Mouse (Mus musculus) C2C12 (cell line): ENCODE data around the gene Wdr91.

Experiments
- CEBPB ChIP-seq: IDR thresholded peaks from one replicate; pipeline ENCODE4 v1.6.1; 2011; ENCODE audit warnings: low read depth, mild to moderate bottlenecking, control low read depth, moderate library complexity
- CTCF ChIP-seq: IDR thresholded peaks from one replicate; pipeline ENCODE4 v1.5.1; 2011; ENCODE audit not compliant: control insufficient read depth, insufficient read depth, insufficient read length
- FOSL1 ChIP-seq: IDR thresholded peaks from one replicate; pipeline ENCODE4 v1.8.0; 2011; ENCODE audit warnings: mild to moderate bottlenecking, low read length; ENCODE audit not compliant: poor library complexity, insufficient read depth, severe bottlenecking
- MAX ChIP-seq: IDR thresholded peaks from one replicate; pipeline ENCODE4 v1.6.1; 2011; ENCODE audit warnings: mild to moderate bottlenecking, control low read depth
- MYOD1 ChIP-seq: IDR thresholded peaks from one replicate; pipeline ENCODE4 v1.6.1; 2011; ENCODE audit warnings: low read depth; ENCODE audit not compliant: control insufficient read depth, insufficient read length
- USF1 ChIP-seq: IDR thresholded peaks from one replicate; pipeline ENCODE4 v1.6.1; 2011; ENCODE audit warnings: low read depth, mild to moderate bottlenecking, control low read depth, moderate library complexity

GRCm38 (mm10) chr6:34927594-34927993, 16.9 kb upstream of the Wdr91 start:
- TF ChIP-seq USF1 (no peak), MAX (no peak), CTCF (no peak), MYOD1 (no peak), FOSL1 (no peak), CEBPB (no peak)
